Mouse (Mus musculus): ENCODE measurements around the gene Srgn. TPM values are rescaled to one million over a fixed set of nuclear protein-coding genes. Genes with fewer than 3 reads are reported as not detected.

Gene Srgn
- polyA plus RNA-seq, 1 experiment = 65.7 TPM

DNA sequence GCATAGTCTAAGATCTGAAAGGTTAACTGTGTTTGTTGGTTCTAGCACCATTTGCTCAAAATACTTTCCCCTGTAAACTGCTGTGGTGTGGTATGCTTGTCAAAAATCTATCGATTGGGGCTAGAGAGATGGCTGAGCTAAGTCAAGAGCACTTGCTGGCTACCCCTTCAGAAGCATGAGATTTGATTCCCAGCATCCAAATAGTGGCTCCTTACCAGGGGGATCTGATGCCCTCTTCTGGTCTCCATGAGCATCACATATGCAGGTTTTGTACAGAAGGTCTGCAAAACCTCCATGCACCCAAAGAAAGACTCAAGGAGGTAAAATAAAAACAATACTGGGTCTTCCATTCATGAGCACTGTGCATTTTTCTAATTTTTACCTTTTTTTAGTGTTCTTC is 39.0 kb downstream of the Srgn start:
- DNase-seq (ENCODE audit: low read depth in 1 of 2, low spot score in 2 of 2) = no peak
- H3K27ac ChIP-seq (ENCODE audit: insufficient read depth, low read length) = no peak overlapping the region
- H3K4me3 ChIP-seq (ENCODE audit: extremely low read depth, insufficient read depth, insufficient read length) = no peak overlapping the region
- H3K36me3 ChIP-seq (ENCODE audit: control insufficient read depth, insufficient read depth, low read length) = peaks cover 3% of the 10 kb centered on the region; the same call in 1 of the 2 replicates
- H3K27me3 ChIP-seq (ENCODE audit: control insufficient read depth, insufficient read depth, low read length) = no peaks in the 10 kb centered on the region
- H3K4me1 ChIP-seq (ENCODE audit: control insufficient read depth, insufficient read depth, insufficient read length) = peaks cover 2% of the 10 kb centered on the region; the same call in 1 of the 2 replicates
- WGBS = 30% methylated on average over 1 of the region's 1 CpGs
- no peak for TF ChIP-seq POLR2A (IDR thresholded peaks at IDR 0.05; ENCODE audit: low read depth, low read length)
- TF ChIP-seq CTCF (IDR thresholded peaks at IDR 0.05; ENCODE audit: extremely low read depth, insufficient read depth, insufficient read length, insufficient replicate concordance) = peak; percentile 11; the same call in 1 of the 2 replicates

- peak; percentile 95 to 98 for DNase-seq (ENCODE audit: low read depth in 1 of 2, low spot score in 2 of 2)
- peaks cover 2% of the 10 kb centered on the region; the same call in 1 of the 2 replicates for H3K4me1 ChIP-seq (ENCODE audit: control insufficient read depth, insufficient read depth, insufficient read length)
- H3K36me3 ChIP-seq (ENCODE audit: control insufficient read depth, insufficient read depth, low read length) = no peaks in the 10 kb centered on the region
- H3K27ac ChIP-seq (ENCODE audit: insufficient read depth, low read length) = peak within 1 kb of the TSS; percentile 77
- under 1% methylated on average over 53 of the region's 59 CpGs for WGBS
- TF ChIP-seq CTCF (IDR thresholded peaks at IDR 0.05; ENCODE audit: extremely low read depth, insufficient read depth, insufficient read length, insufficient replicate concordance) (no peak), POLR2A (IDR thresholded peaks at IDR 0.05; ENCODE audit: low read depth, low read length) (0 out of 2 replicates have a peak, but pooled peaks have one; percentile 35)
- H3K4me3 ChIP-seq (ENCODE audit: extremely low read depth, insufficient read depth, insufficient read length) = peak within 1 kb of the TSS; percentile 69
- no peaks in the 10 kb centered on the region for H3K27me3 ChIP-seq (ENCODE audit: control insufficient read depth, insufficient read depth, low read length)
Observed at GRCm38 (mm10) chr10:62486618-62487415, 40.4 kb downstream of the Srgn start, which contains the start of gene Vps26a. TSS of gene Vps26a (minus strand) at chr10:62486805.

GRCm38 (mm10) chr10:62485878-62486582 is 41.2 kb downstream of the Srgn start:
- Histone ChIP-seq H3K27me3 (ENCODE audit: control insufficient read depth, insufficient read depth, low read length) (no peaks in the 10 kb centered on the region), H3K36me3 (ENCODE audit: control insufficient read depth, insufficient read depth, low read length) (no peaks in the 10 kb centered on the region), H3K4me3 (ENCODE audit: extremely low read depth, insufficient read depth, insufficient read length) (peak overlapping the region; percentile 69), H3K4me1 (ENCODE audit: control insufficient read depth, insufficient read depth, insufficient read length) (peaks cover 2% of the 10 kb centered on the region; the same call in 1 of the 2 replicates), H3K27ac (ENCODE audit: insufficient read depth, low read length) (peak overlapping the region; percentile 77)
- DNase-seq (ENCODE audit: low read depth in 1 of 2, low spot score in 2 of 2) = no peak
- TF ChIP-seq POLR2A (IDR thresholded peaks at IDR 0.05; ENCODE audit: low read depth, low read length) (no peak), CTCF (IDR thresholded peaks at IDR 0.05; ENCODE audit: extremely low read depth, insufficient read depth, insufficient read length, insufficient replicate concordance) (no peak)
- under 1% methylated on average over 45 of the region's 48 CpGs for WGBS

GRCm38 (mm10) chr10:62481108-62481852 is 46.0 kb downstream of the Srgn start:
- no peaks in the 10 kb centered on the region for H3K27me3 ChIP-seq (ENCODE audit: control insufficient read depth, insufficient read depth, low read length)
- H3K4me3 ChIP-seq (ENCODE audit: extremely low read depth, insufficient read depth, insufficient read length) = no peak overlapping the region
- H3K4me1 ChIP-seq (ENCODE audit: control insufficient read depth, insufficient read depth, insufficient read length) = no peaks in the 10 kb centered on the region
- TF ChIP-seq CTCF (IDR thresholded peaks at IDR 0.05; ENCODE audit: extremely low read depth, insufficient read depth, insufficient read length, insufficient replicate concordance) = no peak
- no peak for TF ChIP-seq POLR2A (IDR thresholded peaks at IDR 0.05; ENCODE audit: low read depth, low read length)
- DNase-seq (ENCODE audit: low read depth in 1 of 2, low spot score in 2 of 2) = no peak
- WGBS = 84% methylated on average over 7 of the region's 7 CpGs
- peaks cover 6% of the 10 kb centered on the region for H3K36me3 ChIP-seq (ENCODE audit: control insufficient read depth, insufficient read depth, low read length)
- H3K27ac ChIP-seq (ENCODE audit: insufficient read depth, low read length) = no peak overlapping the region

DNA sequence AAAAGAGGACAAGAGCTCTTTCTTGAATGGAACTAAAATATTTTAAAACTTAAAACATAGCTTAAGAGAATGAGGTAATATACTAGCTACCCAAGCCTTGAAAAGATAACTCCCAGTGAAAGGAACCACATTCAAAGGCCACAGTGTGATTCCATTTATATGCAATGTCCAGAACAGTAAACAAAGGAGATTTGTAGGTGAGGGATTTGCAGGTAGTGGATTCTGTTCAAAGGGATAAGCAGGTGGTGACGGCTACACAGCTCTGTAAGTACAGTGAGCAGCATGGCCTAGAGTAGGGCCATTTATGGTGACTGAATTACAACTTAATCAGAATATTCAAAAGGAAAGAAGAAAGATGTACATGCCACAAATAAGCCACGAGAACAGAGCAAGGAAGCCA is 50.3 kb downstream of the Srgn start:
- Histone ChIP-seq H3K4me1 (ENCODE audit: control insufficient read depth, insufficient read depth, insufficient read length) (no peaks in the 10 kb centered on the region), H3K27ac (ENCODE audit: insufficient read depth, low read length) (no peak overlapping the region), H3K4me3 (ENCODE audit: extremely low read depth, insufficient read depth, insufficient read length) (no peak overlapping the region), H3K27me3 (ENCODE audit: control insufficient read depth, insufficient read depth, low read length) (no peaks in the 10 kb centered on the region), H3K36me3 (ENCODE audit: control insufficient read depth, insufficient read depth, low read length) (peaks cover 10% of the 10 kb centered on the region)
- no peak for TF ChIP-seq CTCF (IDR thresholded peaks at IDR 0.05; ENCODE audit: extremely low read depth, insufficient read depth, insufficient read length, insufficient replicate concordance)
- no peak for TF ChIP-seq POLR2A (IDR thresholded peaks at IDR 0.05; ENCODE audit: low read depth, low read length)
- 71% methylated on average over 2 of the region's 2 CpGs for WGBS
- no peak for DNase-seq (ENCODE audit: low read depth in 1 of 2, low spot score in 2 of 2)

DNA sequence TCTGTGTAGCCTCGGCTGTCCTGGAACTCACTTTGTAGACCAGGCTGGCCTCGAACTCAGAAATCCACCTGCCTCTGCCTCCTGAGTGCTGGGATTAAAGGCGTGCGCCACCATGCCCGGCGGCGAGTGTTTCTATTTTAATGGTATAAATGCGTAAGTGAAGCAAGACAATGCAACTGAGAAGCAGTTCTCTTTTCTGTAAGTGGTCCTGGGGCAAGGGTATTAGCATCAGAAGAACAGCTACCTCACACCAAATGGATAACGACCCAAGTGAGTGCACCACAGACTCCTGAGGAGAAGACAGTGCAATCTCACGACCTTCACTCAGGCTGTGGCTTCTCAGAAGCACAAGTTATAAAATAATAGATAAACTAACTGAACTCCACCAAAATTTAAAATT is 52.3 kb downstream of the Srgn start:
- H3K36me3 ChIP-seq (ENCODE audit: control insufficient read depth, insufficient read depth, low read length) = peaks cover 10% of the 10 kb centered on the region
- H3K27me3 ChIP-seq (ENCODE audit: control insufficient read depth, insufficient read depth, low read length) = no peaks in the 10 kb centered on the region
- H3K4me3 ChIP-seq (ENCODE audit: extremely low read depth, insufficient read depth, insufficient read length) = no peak overlapping the region
- 91% methylated on average over 10 of the region's 10 CpGs for WGBS
- no peaks in the 10 kb centered on the region for H3K4me1 ChIP-seq (ENCODE audit: control insufficient read depth, insufficient read depth, insufficient read length)
- no peak for DNase-seq (ENCODE audit: low read depth in 1 of 2, low spot score in 2 of 2)
- no peak overlapping the region for H3K27ac ChIP-seq (ENCODE audit: insufficient read depth, low read length)
- no peak for TF ChIP-seq CTCF (IDR thresholded peaks at IDR 0.05; ENCODE audit: extremely low read depth, insufficient read depth, insufficient read length, insufficient replicate concordance)
- no peak for TF ChIP-seq POLR2A (IDR thresholded peaks at IDR 0.05; ENCODE audit: low read depth, low read length)

Measured in spleen, adult 2 months (tissue).